In the genomic region with DNA sequence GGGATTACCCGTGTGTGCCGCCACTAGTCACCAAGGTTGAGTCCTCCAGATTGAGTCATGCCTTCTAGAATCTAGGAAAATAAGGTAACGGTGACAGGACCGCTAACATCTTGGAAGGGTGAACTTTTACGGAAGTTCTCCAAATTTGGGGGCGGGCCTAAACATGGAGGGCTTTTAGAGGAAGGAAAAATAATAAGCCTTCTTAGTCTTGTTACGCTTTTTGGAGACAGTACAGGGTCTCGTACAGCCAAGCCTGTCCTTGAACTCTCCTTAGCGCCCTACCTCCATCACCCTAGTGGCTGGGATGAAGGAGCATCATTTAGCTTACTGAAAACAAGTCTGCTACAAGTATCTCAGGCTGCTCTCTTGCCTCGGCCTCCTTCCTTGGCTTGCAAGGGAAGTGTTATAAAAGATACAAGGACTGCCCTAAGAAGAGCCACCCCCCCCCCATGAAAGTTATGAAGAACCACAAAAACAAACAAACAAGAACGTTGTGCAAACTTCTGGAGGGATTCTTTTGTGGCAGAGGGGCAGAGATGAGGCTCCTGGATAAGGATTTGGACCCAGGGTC, we compare ENCODE assay signal across 8 mouse cellular contexts. TPM values are rescaled to one million over a fixed set of nuclear protein-coding genes. Genes with fewer than 3 reads are reported as not detected.
DNase-seq lines count a peak whose midpoint lies in the region; ATAC-seq lines count a peak whose summit lies in the region.

No protein-coding gene starts in this region.

- no peaks in the 10 kb centered on the region for H3K27me3 ChIP-seq in embryonic facial prominence, embryonic 10.5 days (replicated peaks; ENCODE audit: low read depth, poor library complexity, severe bottlenecking)
- H3K27me3 ChIP-seq in intestine, embryonic 14.5 days (replicated peaks; ENCODE audit: control insufficient read depth, insufficient read depth, low read length), result no peaks in the 10 kb centered on the region
- H3K27me3 ChIP-seq in midbrain, embryonic 16.5 days (ENCODE audit: control insufficient read depth, insufficient read depth, low read depth, low read length), result no peaks in the 10 kb centered on the region

- ATAC-seq in intestine, embryonic 14.5 days (replicated peaks; ENCODE audit: low FRiP score, low TSS enrichment, low read depth), result no peak
- ATAC-seq in midbrain, embryonic 16.5 days, result no peak

- H3K27ac ChIP-seq in embryonic facial prominence, embryonic 10.5 days (replicated peaks), result peak overlapping the region; percentile 86
- H3K27ac ChIP-seq in intestine, embryonic 14.5 days (ENCODE audit: low read depth), result no peak overlapping the region
- H3K27ac ChIP-seq in midbrain, embryonic 16.5 days (ENCODE audit: low read length), result no peak overlapping the region

- H3K4me3 ChIP-seq in embryonic facial prominence, embryonic 10.5 days, result peak overlapping the region; percentile 80
- peak overlapping the region; percentile 63 for H3K4me3 ChIP-seq in intestine, embryonic 14.5 days (ENCODE audit: low read depth, low read length)
- peak overlapping the region; percentile 57 for H3K4me3 ChIP-seq in midbrain, embryonic 16.5 days (ENCODE audit: low read depth, low read length)

- peaks cover 47% of the 10 kb centered on the region for H3K4me1 ChIP-seq in embryonic facial prominence, embryonic 10.5 days
- peaks cover 11% of the 10 kb centered on the region for H3K4me1 ChIP-seq in intestine, embryonic 14.5 days (replicated peaks; ENCODE audit: control insufficient read depth, insufficient read depth, low read length)
- H3K4me1 ChIP-seq in midbrain, embryonic 16.5 days (ENCODE audit: control insufficient read depth, insufficient read depth, low read length), result peaks cover 13% of the 10 kb centered on the region; the same call in 1 of the 2 replicates

- H3K4me2 ChIP-seq in intestine, embryonic 14.5 days (ENCODE audit: low read length), result peak overlapping the region; percentile 97
- H3K4me2 ChIP-seq in midbrain, embryonic 16.5 days (ENCODE audit: low read length), result peak overlapping the region; percentile 99

- no peaks in the 10 kb centered on the region for H3K9me3 ChIP-seq in embryonic facial prominence, embryonic 10.5 days
- no peaks in the 10 kb centered on the region for H3K9me3 ChIP-seq in intestine, embryonic 14.5 days (ENCODE audit: control insufficient read depth, low read length)
- H3K9me3 ChIP-seq in midbrain, embryonic 16.5 days (replicated peaks; ENCODE audit: control insufficient read depth, low read length, poor library complexity, severe bottlenecking), result no peaks in the 10 kb centered on the region

- peaks cover 31% of the 10 kb centered on the region for H3K36me3 ChIP-seq in embryonic facial prominence, embryonic 10.5 days (replicated peaks)
- no peaks in the 10 kb centered on the region for H3K36me3 ChIP-seq in intestine, embryonic 14.5 days (ENCODE audit: control insufficient read depth, insufficient read depth, low read length)
- H3K36me3 ChIP-seq in midbrain, embryonic 16.5 days (ENCODE audit: control insufficient read depth, insufficient read depth, low read length), result no peaks in the 10 kb centered on the region

- H3K9ac ChIP-seq in intestine, embryonic 14.5 days (ENCODE audit: low read length), result peak overlapping the region; percentile 62
- peak overlapping the region; percentile 66 for H3K9ac ChIP-seq in midbrain, embryonic 16.5 days (ENCODE audit: low read depth, low read length)

- WGBS in embryonic facial prominence, embryonic 10.5 days, result 2% methylated on average over 11 of the region's 11 CpGs
- whole genome bisulfite sequencing in intestine, embryonic 14.5 days, result 9% methylated on average over 11 of the region's 11 CpGs
- 5% methylated on average over 11 of the region's 11 CpGs for WGBS in midbrain, embryonic 16.5 days

- peak; percentile 29 to 35 for DNase-seq in lung, adult 18-20 months
- no peak for DNase-seq in lung, postnatal 25 days (ENCODE audit: low spot score)
- DNase-seq in embryonic facial prominence, embryonic 10.5 days (ENCODE audit: low spot score), result peak; percentile 21
- no peak for DNase-seq in intestine, embryonic 14.5 days (ENCODE audit: low spot score)
- DNase-seq in cerebellum, postnatal 10 days, result no peak
- no peak for DNase-seq in frontal cortex, postnatal 36 days (ENCODE audit: low spot score in 2 of 2)
- no peak for DNase-seq in urinary bladder, postnatal 14 days (ENCODE audit: low spot score)

RNA-seq across cellular contexts. Expression of a gene that starts 1.5 kb away (rescaled TPM):
- polyA plus RNA-seq in embryonic facial prominence, embryonic 10.5 days (2016; fragmentation: Nextera tagmentation; extraction: Ambion mirVana), result 37.3 and 40.5 TPM in 2 replicates
- polyA plus RNA-seq in intestine, embryonic 14.5 days (2014; fragmentation: Nextera tagmentation; extraction: Ambion mirVana), result 41.5 and 43.9 TPM in 2 replicates
- polyA plus RNA-seq in midbrain, embryonic 16.5 days (2015; fragmentation: Nextera tagmentation; extraction: Ambion mirVana), result 10.1 and 10.7 TPM in 2 replicates

RNA-seq across cellular contexts. Expression of a gene that starts 33.0 kb away (rescaled TPM):
- polyA plus RNA-seq in embryonic facial prominence, embryonic 10.5 days (2016; fragmentation: Nextera tagmentation; extraction: Ambion mirVana), result 129 and 131 TPM in 2 replicates
- 107 and 111 TPM in 2 replicates for polyA plus RNA-seq in intestine, embryonic 14.5 days (2014; fragmentation: Nextera tagmentation; extraction: Ambion mirVana)
- polyA plus RNA-seq in midbrain, embryonic 16.5 days (2015; fragmentation: Nextera tagmentation; extraction: Ambion mirVana), result 185 and 199 TPM in 2 replicates

RNA-seq across cellular contexts. Expression of a gene that starts 33.9 kb away (rescaled TPM):
- polyA plus RNA-seq in embryonic facial prominence, embryonic 10.5 days (2016; fragmentation: Nextera tagmentation; extraction: Ambion mirVana), result 26.1 and 28.5 TPM in 2 replicates
- 27.5 and 28.3 TPM in 2 replicates for polyA plus RNA-seq in intestine, embryonic 14.5 days (2014; fragmentation: Nextera tagmentation; extraction: Ambion mirVana)
- polyA plus RNA-seq in midbrain, embryonic 16.5 days (2015; fragmentation: Nextera tagmentation; extraction: Ambion mirVana), result 52.1 and 53.8 TPM in 2 replicates

RNA-seq across cellular contexts. Expression of a gene that starts 44.4 kb away (rescaled TPM):
- 250 and 256 TPM in 2 replicates for polyA plus RNA-seq in embryonic facial prominence, embryonic 10.5 days (2016; fragmentation: Nextera tagmentation; extraction: Ambion mirVana)
- polyA plus RNA-seq in intestine, embryonic 14.5 days (2014; fragmentation: Nextera tagmentation; extraction: Ambion mirVana), result 255 and 270 TPM in 2 replicates
- 437 and 461 TPM in 2 replicates for polyA plus RNA-seq in midbrain, embryonic 16.5 days (2015; fragmentation: Nextera tagmentation; extraction: Ambion mirVana)

Comparison
In these comparisons a context has a peak if more than half of its experiments do, and no peak if none do; other contexts are left out.
1. DNase-seq: peak in lung, adult 18-20 months (2 of 2) and embryonic facial prominence, embryonic 10.5 days (single experiment); none in lung, postnatal 25 days (single experiment), intestine, embryonic 14.5 days (single experiment), cerebellum, postnatal 10 days (0 of 2), frontal cortex, postnatal 36 days (0 of 2) and urinary bladder, postnatal 14 days (single experiment).
2. Peak in every context shown above with its lines, with median percentiles within 50 percentile points of each other: H3K4me3 ChIP-seq.